Mouse (Mus musculus): ENCODE measurements around the gene Alkbh6.

- TF ChIP-seq CTCF (IDR thresholded peaks at IDR 0.05; ENCODE audit: low read depth, low read length): no peak
- no peak for TF ChIP-seq TAL1 (conservative IDR thresholded peaks at IDR 0.05; ENCODE audit: low read depth, low read length)
- no peak for TF ChIP-seq GATA1 (IDR thresholded peaks at IDR 0.05; ENCODE audit: borderline replicate concordance, low read length)
Observed at GRCm38 (mm10) chr7:30295103-30295502, 13.4 kb upstream of the Alkbh6 start.
